Mouse (Mus musculus): ENCODE results near the gene Atp9a. TPM values are rescaled to one million over a fixed set of nuclear protein-coding genes. Genes with fewer than 3 reads are reported as not detected.

The Atp9a gene
- polyA plus RNA-seq, 1 experiment from 2014 or later: 12.4 TPM

DNA sequence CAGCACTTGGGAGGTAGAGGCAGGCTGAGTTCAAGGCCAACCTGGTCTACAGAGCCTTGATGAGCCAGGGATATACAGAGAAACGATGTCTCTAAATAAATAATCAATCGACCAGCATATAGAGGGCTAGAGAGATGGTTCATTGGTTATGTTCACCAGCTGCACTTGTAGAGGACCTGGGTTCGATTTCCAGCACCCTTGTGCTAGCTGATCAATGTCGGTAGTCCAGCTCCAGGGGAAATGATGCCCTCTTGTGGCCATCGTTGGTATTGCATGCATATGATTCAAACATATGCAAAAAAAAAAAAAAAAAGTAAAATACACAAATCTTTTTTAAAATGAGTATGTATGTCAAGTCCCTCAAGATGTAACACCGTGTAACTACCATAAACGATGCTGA lies 440 bp upstream of the Atp9a start:
- 20% methylated on average over 7 of the region's 7 CpGs for WGBS
- no peaks in the 10 kb centered on the region for H3K9me3 ChIP-seq (ENCODE audit: low read length)
- no peak overlapping the region for H3K9ac ChIP-seq (replicated peaks; ENCODE audit: low read length)
- no peak overlapping the region; the same call in 1 of the 2 replicates for H3K4me3 ChIP-seq (ENCODE audit: low read length)
- H3K4me2 ChIP-seq (replicated peaks; ENCODE audit: low read depth, low read length): no peak overlapping the region
- no peaks in the 10 kb centered on the region for H3K27me3 ChIP-seq (ENCODE audit: insufficient read depth, low read length)
- H3K4me1 ChIP-seq (ENCODE audit: insufficient read depth, low read length): no peaks in the 10 kb centered on the region
- ATAC-seq (ENCODE audit: low FRiP score, low TSS enrichment): no peak
- no peak overlapping the region for H3K27ac ChIP-seq (ENCODE audit: low read length)
- no peaks in the 10 kb centered on the region for H3K36me3 ChIP-seq (ENCODE audit: insufficient read depth, low read length)

GRCm38 (mm10) chr2:168741273-168742058 lies 743 bp downstream of the Atp9a start:
- no peaks in the 10 kb centered on the region for H3K4me1 ChIP-seq (ENCODE audit: insufficient read depth, low read length)
- ATAC-seq (ENCODE audit: low FRiP score, low TSS enrichment): peak; percentile 94
- H3K36me3 ChIP-seq (ENCODE audit: insufficient read depth, low read length): no peaks in the 10 kb centered on the region
- under 1% methylated on average over 62 of the region's 108 CpGs for WGBS
- H3K27me3 ChIP-seq (ENCODE audit: insufficient read depth, low read length): no peaks in the 10 kb centered on the region
- H3K27ac ChIP-seq (ENCODE audit: low read length): peak overlapping the region; percentile 54
- peak overlapping the region; percentile 81 for H3K9ac ChIP-seq (replicated peaks; ENCODE audit: low read length)
- H3K4me3 ChIP-seq (ENCODE audit: low read length): peak overlapping the region; percentile 77
- H3K4me2 ChIP-seq (replicated peaks; ENCODE audit: low read depth, low read length): peak overlapping the region; percentile 81
- no peaks in the 10 kb centered on the region for H3K9me3 ChIP-seq (ENCODE audit: low read length)

DNA sequence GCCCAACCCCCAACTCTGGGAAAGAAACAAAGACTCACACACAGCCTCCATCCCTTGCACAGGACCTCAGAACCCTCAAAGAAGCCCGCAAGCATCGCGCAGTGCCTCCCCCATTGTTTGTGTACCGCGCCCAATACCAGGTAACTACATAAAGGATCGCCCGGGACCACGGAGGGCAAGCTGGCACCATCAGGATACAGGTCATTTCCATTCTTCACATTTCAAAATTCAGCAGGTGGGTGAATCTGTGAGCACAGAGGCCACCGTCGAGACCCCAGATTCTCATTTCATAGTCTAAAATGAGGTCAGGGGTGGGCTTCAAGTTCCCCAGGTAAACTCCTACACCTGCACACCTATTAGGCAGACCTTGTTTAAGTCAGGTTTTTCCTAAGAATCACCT lies 1.7 kb downstream of the Atp9a start:
- no peak overlapping the region for H3K9ac ChIP-seq (replicated peaks; ENCODE audit: low read length)
- no peaks in the 10 kb centered on the region for H3K27me3 ChIP-seq (ENCODE audit: insufficient read depth, low read length)
- no peak overlapping the region for H3K27ac ChIP-seq (ENCODE audit: low read length)
- no peaks in the 10 kb centered on the region for H3K36me3 ChIP-seq (ENCODE audit: insufficient read depth, low read length)
- peak overlapping the region; percentile 81 for H3K4me2 ChIP-seq (replicated peaks; ENCODE audit: low read depth, low read length)
- no peak for ATAC-seq (ENCODE audit: low FRiP score, low TSS enrichment)
- no peaks in the 10 kb centered on the region for H3K4me1 ChIP-seq (ENCODE audit: insufficient read depth, low read length)
- no peaks in the 10 kb centered on the region for H3K9me3 ChIP-seq (ENCODE audit: low read length)
- 87% methylated on average over 10 of the region's 10 CpGs for WGBS
- peak overlapping the region; percentile 77 for H3K4me3 ChIP-seq (ENCODE audit: low read length)

DNA sequence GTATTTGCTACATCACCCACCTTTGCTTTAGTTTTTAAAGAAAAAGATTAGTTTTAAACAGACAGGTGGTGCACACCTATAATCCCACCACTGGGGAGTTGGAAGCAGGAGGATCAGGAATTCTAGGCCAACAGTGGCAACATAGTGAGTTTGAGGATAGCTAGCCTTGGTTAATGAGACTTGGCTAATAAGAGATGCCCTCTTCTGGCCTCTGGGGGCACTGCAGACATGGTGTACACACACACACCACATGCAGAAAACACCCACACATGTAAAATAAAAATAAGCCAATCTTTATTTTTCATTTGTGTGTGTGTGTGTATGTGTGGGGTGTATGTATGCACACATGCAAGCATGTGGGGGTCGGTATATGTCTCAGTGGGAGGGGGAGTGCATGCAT lies 3.4 kb downstream of the Atp9a start:
- Histone ChIP-seq H3K4me2 (replicated peaks; ENCODE audit: low read depth, low read length) (no peak overlapping the region), H3K9me3 (ENCODE audit: low read length) (no peaks in the 10 kb centered on the region), H3K4me3 (ENCODE audit: low read length) (no peak overlapping the region), H3K9ac (replicated peaks; ENCODE audit: low read length) (no peak overlapping the region), H3K36me3 (ENCODE audit: insufficient read depth, low read length) (no peaks in the 10 kb centered on the region), H3K27ac (ENCODE audit: low read length) (no peak overlapping the region), H3K27me3 (ENCODE audit: insufficient read depth, low read length) (no peaks in the 10 kb centered on the region), H3K4me1 (ENCODE audit: insufficient read depth, low read length) (no peaks in the 10 kb centered on the region)
- no peak for ATAC-seq (ENCODE audit: low FRiP score, low TSS enrichment)
- WGBS: 90% methylated on average over 1 of the region's 1 CpGs

GRCm38 (mm10) chr2:168737878-168738277 lies 4.3 kb downstream of the Atp9a start:
- H3K4me3 ChIP-seq (ENCODE audit: low read length): no peak overlapping the region
- no peak overlapping the region for H3K4me2 ChIP-seq (replicated peaks; ENCODE audit: low read depth, low read length)
- H3K27me3 ChIP-seq (ENCODE audit: insufficient read depth, low read length): no peaks in the 10 kb centered on the region
- ATAC-seq (ENCODE audit: low FRiP score, low TSS enrichment): no peak
- no peaks in the 10 kb centered on the region for H3K36me3 ChIP-seq (ENCODE audit: insufficient read depth, low read length)
- H3K9me3 ChIP-seq (ENCODE audit: low read length): no peaks in the 10 kb centered on the region
- no peaks in the 10 kb centered on the region for H3K4me1 ChIP-seq (ENCODE audit: insufficient read depth, low read length)
- H3K27ac ChIP-seq (ENCODE audit: low read length): no peak overlapping the region
- H3K9ac ChIP-seq (replicated peaks; ENCODE audit: low read length): no peak overlapping the region
- 70% methylated on average over 10 of the region's 10 CpGs for WGBS

DNA sequence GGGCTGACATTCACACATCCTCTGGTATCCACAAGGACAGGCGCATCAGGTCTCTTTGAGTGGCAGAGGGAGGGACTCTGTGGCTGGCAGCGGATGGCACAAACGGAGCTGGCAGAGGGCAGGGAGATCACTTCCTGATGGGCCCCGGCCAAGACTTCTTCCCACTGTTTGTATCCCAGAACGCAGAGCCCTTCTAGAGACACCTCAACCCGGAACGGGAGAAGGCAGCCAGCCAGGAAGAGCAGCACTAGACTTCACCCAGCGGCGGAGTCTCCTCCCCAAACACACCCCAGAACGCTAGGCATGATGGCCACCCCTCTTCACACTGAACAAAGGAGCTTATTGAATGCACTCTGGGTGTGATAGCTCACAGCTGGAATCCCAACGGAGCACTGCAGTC lies 8.2 kb downstream of the Atp9a start:
- Histone ChIP-seq H3K36me3 (ENCODE audit: insufficient read depth, low read length) (no peaks in the 10 kb centered on the region), H3K9ac (replicated peaks; ENCODE audit: low read length) (no peak overlapping the region), H3K4me2 (replicated peaks; ENCODE audit: low read depth, low read length) (no peak overlapping the region), H3K4me1 (ENCODE audit: insufficient read depth, low read length) (no peaks in the 10 kb centered on the region), H3K27me3 (ENCODE audit: insufficient read depth, low read length) (no peaks in the 10 kb centered on the region), H3K4me3 (ENCODE audit: low read length) (no peak overlapping the region), H3K9me3 (ENCODE audit: low read length) (no peaks in the 10 kb centered on the region), H3K27ac (ENCODE audit: low read length) (no peak overlapping the region)
- 55% methylated on average over 11 of the region's 11 CpGs for WGBS
- ATAC-seq (ENCODE audit: low FRiP score, low TSS enrichment): no peak

GRCm38 (mm10) chr2:168731258-168731657 lies 11.0 kb downstream of the Atp9a start:
- H3K4me3 ChIP-seq (ENCODE audit: low read length): no peak overlapping the region
- H3K27ac ChIP-seq (ENCODE audit: low read length): no peak overlapping the region
- H3K27me3 ChIP-seq (ENCODE audit: insufficient read depth, low read length): no peaks in the 10 kb centered on the region
- H3K9ac ChIP-seq (replicated peaks; ENCODE audit: low read length): no peak overlapping the region
- ATAC-seq (ENCODE audit: low FRiP score, low TSS enrichment): no peak
- H3K4me2 ChIP-seq (replicated peaks; ENCODE audit: low read depth, low read length): no peak overlapping the region
- 77% methylated on average over 8 of the region's 8 CpGs for WGBS
- H3K36me3 ChIP-seq (ENCODE audit: insufficient read depth, low read length): no peaks in the 10 kb centered on the region
- H3K9me3 ChIP-seq (ENCODE audit: low read length): no peaks in the 10 kb centered on the region
- peaks cover 6% of the 10 kb centered on the region for H3K4me1 ChIP-seq (ENCODE audit: insufficient read depth, low read length)

- H3K4me2 ChIP-seq (replicated peaks; ENCODE audit: low read depth, low read length): no peak overlapping the region
- no peaks in the 10 kb centered on the region for H3K9me3 ChIP-seq (ENCODE audit: low read length)
- H3K4me1 ChIP-seq (ENCODE audit: insufficient read depth, low read length): peaks cover 12% of the 10 kb centered on the region
- no peaks in the 10 kb centered on the region for H3K36me3 ChIP-seq (ENCODE audit: insufficient read depth, low read length)
- no peak overlapping the region for H3K4me3 ChIP-seq (ENCODE audit: low read length)
- 85% methylated on average over 12 of the region's 12 CpGs for WGBS
- H3K9ac ChIP-seq (replicated peaks; ENCODE audit: low read length): no peak overlapping the region
- no peak for ATAC-seq (ENCODE audit: low FRiP score, low TSS enrichment)
- no peaks in the 10 kb centered on the region for H3K27me3 ChIP-seq (ENCODE audit: insufficient read depth, low read length)
- H3K27ac ChIP-seq (ENCODE audit: low read length): no peak overlapping the region
Observed at GRCm38 (mm10) chr2:168729736-168730135, 12.5 kb downstream of the Atp9a start.

GRCm38 (mm10) chr2:168728045-168728444 lies 14.2 kb downstream of the Atp9a start:
- no peak overlapping the region for H3K9ac ChIP-seq (replicated peaks; ENCODE audit: low read length)
- H3K27ac ChIP-seq (ENCODE audit: low read length): no peak overlapping the region
- H3K4me2 ChIP-seq (replicated peaks; ENCODE audit: low read depth, low read length): no peak overlapping the region
- H3K36me3 ChIP-seq (ENCODE audit: insufficient read depth, low read length): no peaks in the 10 kb centered on the region
- 54% methylated on average over 12 of the region's 12 CpGs for WGBS
- no peaks in the 10 kb centered on the region for H3K9me3 ChIP-seq (ENCODE audit: low read length)
- H3K4me1 ChIP-seq (ENCODE audit: insufficient read depth, low read length): peaks cover 12% of the 10 kb centered on the region
- H3K4me3 ChIP-seq (ENCODE audit: low read length): no peak overlapping the region
- no peaks in the 10 kb centered on the region for H3K27me3 ChIP-seq (ENCODE audit: insufficient read depth, low read length)
- no peak for ATAC-seq (ENCODE audit: low FRiP score, low TSS enrichment)

GRCm38 (mm10) chr2:168726007-168726406 lies 16.2 kb downstream of the Atp9a start:
- no peak overlapping the region for H3K4me3 ChIP-seq (ENCODE audit: low read length)
- no peak overlapping the region for H3K9ac ChIP-seq (replicated peaks; ENCODE audit: low read length)
- H3K4me2 ChIP-seq (replicated peaks; ENCODE audit: low read depth, low read length): no peak overlapping the region
- peak; percentile 89 for ATAC-seq (ENCODE audit: low FRiP score, low TSS enrichment)
- no peaks in the 10 kb centered on the region for H3K9me3 ChIP-seq (ENCODE audit: low read length)
- H3K27ac ChIP-seq (ENCODE audit: low read length): no peak overlapping the region
- H3K4me1 ChIP-seq (ENCODE audit: insufficient read depth, low read length): peaks cover 17% of the 10 kb centered on the region
- WGBS: 39% methylated on average over 6 of the region's 6 CpGs
- H3K27me3 ChIP-seq (ENCODE audit: insufficient read depth, low read length): no peaks in the 10 kb centered on the region
- no peaks in the 10 kb centered on the region for H3K36me3 ChIP-seq (ENCODE audit: insufficient read depth, low read length)
